Mouse (Mus musculus) kidney, embryonic 15.5 days (tissue): ENCODE measurements around the gene Aqp9. TPM values are rescaled to one million over a fixed set of nuclear protein-coding genes. Genes with fewer than 3 reads are reported as not detected.
A peak's percentile ranks its signal among the peaks of the same experiment; 100 is the strongest.

ENCODE experiments used
- ATAC-seq: fragments of 200-750 bp; cut with Nextera tagmentation; replicated peaks from 2 replicates; pipeline ENCODE4 v1.8.0; 2017; ENCODE audit warnings: moderate TSS enrichment; ENCODE audit not compliant: low FRiP score
- H3K27ac ChIP-seq: fragments of 300-500 bp; sonication (generic); 2 replicates; pipeline ENCODE4 v1.5.1; 2015; ENCODE audit warnings: mild to moderate bottlenecking, inconsistent platforms
- H3K27me3 ChIP-seq: fragments of 300-500 bp; sonication (generic); 2 replicates; pipeline ENCODE4 v1.6.1; 2015; ENCODE audit warnings: inconsistent platforms
- H3K36me3 ChIP-seq: fragments of 300-500 bp; sonication (generic); 2 replicates; pipeline ENCODE4 v1.6.1; 2015; ENCODE audit warnings: inconsistent platforms
- H3K4me1 ChIP-seq: fragments of 300-500 bp; sonication (generic); 2 replicates; pipeline ENCODE4 v1.6.1; 2015; ENCODE audit warnings: inconsistent platforms
- H3K4me2 ChIP-seq: fragments of 300-500 bp; sonication (generic); 2 replicates; pipeline ENCODE4 v1.6.1; 2015; ENCODE audit warnings: moderate library complexity, mild to moderate bottlenecking, inconsistent platforms
- H3K4me3 ChIP-seq: fragments of 300-500 bp; sonication (generic); replicated peaks from 2 replicates; pipeline ENCODE4 v1.5.1; 2015; ENCODE audit warnings: mild to moderate bottlenecking, inconsistent platforms
- H3K9ac ChIP-seq: fragments of 300-500 bp; sonication (generic); 2 replicates; pipeline ENCODE4 v1.6.1; 2015; ENCODE audit warnings: mild to moderate bottlenecking, inconsistent platforms
- H3K9me3 ChIP-seq: fragments of 300-500 bp; sonication (generic); replicated peaks from 2 replicates; pipeline ENCODE4 v1.6.1; 2016; ENCODE audit warnings: inconsistent platforms
- WGBS: fragments of 180-500 bp; shearing (Covaris S2); methylation state at CpG from one replicate; pipeline ENCODE4 v1.1.7; 2015; ENCODE audit warnings: mixed read lengths; 5-methylcytosine and 5-hydroxymethylcytosine counted together
- polyA plus RNA-seq: library from polyadenylated mRNA; unstranded; fragments of >200 nt; fragmentation: Nextera tagmentation; extraction: Ambion mirVana; gene quantifications from 2 replicates; pipeline ENCODE4 v1.2.1, GENCODE M21; 2015

Aqp9 gene
- polyA plus RNA-seq, 1 experiment from 2014 or later: 0.22 TPM

- Histone ChIP-seq H3K36me3 (no peaks in the 10 kb centered on the region), H3K27me3 (no peaks in the 10 kb centered on the region), H3K4me1 (peaks cover 6% of the 10 kb centered on the region; the same call in 1 of the 2 replicates), H3K9ac (no peak overlapping the region), H3K4me2 (peak overlapping the region; percentile 54), H3K4me3 (0 out of 2 replicates have a peak overlapping the region, but pooled peaks have one; percentile 17), H3K27ac (no peak overlapping the region), H3K9me3 (no peaks in the 10 kb centered on the region)
- peak; percentile 67; the same call in 1 of the 2 replicates for ATAC-seq
- WGBS: 7% methylated on average over 12 of the region's 12 CpGs
Measured at GRCm38 (mm10) chr9:71188647-71189415, 20.3 kb upstream of the Aqp9 start.

- 86% methylated on average over 7 of the region's 7 CpGs for WGBS
- Histone ChIP-seq H3K4me3 (no peak overlapping the region), H3K4me2 (no peak overlapping the region), H3K27me3 (no peaks in the 10 kb centered on the region), H3K4me1 (peaks cover 6% of the 10 kb centered on the region; the same call in 1 of the 2 replicates), H3K9me3 (no peaks in the 10 kb centered on the region), H3K27ac (no peak overlapping the region), H3K9ac (no peak overlapping the region), H3K36me3 (no peaks in the 10 kb centered on the region)
- ATAC-seq: no peak
Measured at GRCm38 (mm10) chr9:71187396-71187795, 18.9 kb upstream of the Aqp9 start.

GRCm38 (mm10) chr9:71185823-71186222 lies 17.3 kb upstream of the Aqp9 start:
- H3K4me2 ChIP-seq: no peak overlapping the region
- WGBS: 90% methylated on average over 2 of the region's 2 CpGs
- no peak overlapping the region for H3K9ac ChIP-seq
- ATAC-seq: no peak
- no peaks in the 10 kb centered on the region for H3K27me3 ChIP-seq
- no peaks in the 10 kb centered on the region for H3K36me3 ChIP-seq
- peaks cover 6% of the 10 kb centered on the region; the same call in 1 of the 2 replicates for H3K4me1 ChIP-seq
- H3K4me3 ChIP-seq: no peak overlapping the region
- H3K9me3 ChIP-seq: no peaks in the 10 kb centered on the region
- no peak overlapping the region for H3K27ac ChIP-seq

- Histone ChIP-seq H3K4me2 (no peak overlapping the region), H3K27ac (no peak overlapping the region), H3K4me1 (peaks cover 6% of the 10 kb centered on the region; the same call in 1 of the 2 replicates), H3K27me3 (no peaks in the 10 kb centered on the region), H3K9me3 (no peaks in the 10 kb centered on the region), H3K4me3 (no peak overlapping the region), H3K9ac (no peak overlapping the region), H3K36me3 (no peaks in the 10 kb centered on the region)
- no peak for ATAC-seq
Measured at GRCm38 (mm10) chr9:71185285-71185684, 16.8 kb upstream of the Aqp9 start.

GRCm38 (mm10) chr9:71179964-71180700 lies 11.7 kb upstream of the Aqp9 start:
- ATAC-seq: no peak

GRCm38 (mm10) chr9:71179276-71179896 lies 10.9 kb upstream of the Aqp9 start:
- no peaks in the 10 kb centered on the region for H3K9me3 ChIP-seq
- no peak overlapping the region for H3K9ac ChIP-seq
- H3K27me3 ChIP-seq: no peaks in the 10 kb centered on the region
- H3K36me3 ChIP-seq: no peaks in the 10 kb centered on the region
- no peak for ATAC-seq
- no peaks in the 10 kb centered on the region for H3K4me1 ChIP-seq
- H3K27ac ChIP-seq: no peak overlapping the region
- no peak overlapping the region for H3K4me2 ChIP-seq
- WGBS: 78% methylated on average over 6 of the region's 6 CpGs
- no peak overlapping the region for H3K4me3 ChIP-seq

More at GRCm38 (mm10) chr9:71179964-71180700, 11.7 kb upstream of the Aqp9 start:
- no peak overlapping the region for H3K27ac ChIP-seq
- no peak overlapping the region for H3K9ac ChIP-seq
- H3K4me3 ChIP-seq: no peak overlapping the region
- no peaks in the 10 kb centered on the region for H3K9me3 ChIP-seq
- H3K36me3 ChIP-seq: no peaks in the 10 kb centered on the region
- H3K4me2 ChIP-seq: no peak overlapping the region
- H3K27me3 ChIP-seq: no peaks in the 10 kb centered on the region
- no peaks in the 10 kb centered on the region for H3K4me1 ChIP-seq
- 64% methylated on average over 8 of the region's 8 CpGs for WGBS

- H3K27ac ChIP-seq: no peak overlapping the region
- no peak overlapping the region for H3K9ac ChIP-seq
- 85% methylated on average over 1 of the region's 1 CpGs for WGBS
- H3K4me1 ChIP-seq: no peaks in the 10 kb centered on the region
- no peaks in the 10 kb centered on the region for H3K9me3 ChIP-seq
- no peak overlapping the region for H3K4me3 ChIP-seq
- H3K36me3 ChIP-seq: no peaks in the 10 kb centered on the region
- no peak for ATAC-seq
- no peaks in the 10 kb centered on the region for H3K27me3 ChIP-seq
- no peak overlapping the region for H3K4me2 ChIP-seq
Measured at GRCm38 (mm10) chr9:71175686-71176085, 7.2 kb upstream of the Aqp9 start.

- no peaks in the 10 kb centered on the region for H3K27me3 ChIP-seq
- H3K4me2 ChIP-seq: no peak overlapping the region
- no peak overlapping the region for H3K9ac ChIP-seq
- no peak overlapping the region for H3K4me3 ChIP-seq
- no peak for ATAC-seq
- no peaks in the 10 kb centered on the region for H3K36me3 ChIP-seq
- no peaks in the 10 kb centered on the region for H3K4me1 ChIP-seq
- H3K9me3 ChIP-seq: no peaks in the 10 kb centered on the region
- no peak overlapping the region for H3K27ac ChIP-seq
- WGBS: 75% methylated on average over 5 of the region's 5 CpGs
Measured at GRCm38 (mm10) chr9:71174316-71174975, 6.0 kb upstream of the Aqp9 start.

GRCm38 (mm10) chr9:71173533-71173932 lies 5.1 kb upstream of the Aqp9 start:
- ATAC-seq: no peak
- H3K9me3 ChIP-seq: no peaks in the 10 kb centered on the region
- no peak overlapping the region for H3K9ac ChIP-seq
- no peak overlapping the region for H3K4me3 ChIP-seq
- H3K36me3 ChIP-seq: no peaks in the 10 kb centered on the region
- H3K4me2 ChIP-seq: no peak overlapping the region
- WGBS: 42% methylated on average over 9 of the region's 9 CpGs
- H3K27me3 ChIP-seq: no peaks in the 10 kb centered on the region
- no peak overlapping the region for H3K27ac ChIP-seq
- H3K4me1 ChIP-seq: peaks cover 3% of the 10 kb centered on the region; the same call in 1 of the 2 replicates

- no peak for ATAC-seq
- Histone ChIP-seq H3K4me3 (no peak overlapping the region), H3K4me2 (no peak overlapping the region), H3K36me3 (no peaks in the 10 kb centered on the region), H3K27me3 (no peaks in the 10 kb centered on the region), H3K4me1 (peaks cover 9% of the 10 kb centered on the region; the same call in 1 of the 2 replicates), H3K9me3 (no peaks in the 10 kb centered on the region), H3K9ac (no peak overlapping the region), H3K27ac (no peak overlapping the region)
- 47% methylated on average over 2 of the region's 2 CpGs for WGBS
Measured at GRCm38 (mm10) chr9:71167473-71168215, 838 bp downstream of the Aqp9 start.

- Histone ChIP-seq H3K36me3 (no peaks in the 10 kb centered on the region), H3K4me3 (no peak overlapping the region), H3K27ac (no peak overlapping the region), H3K4me1 (peaks cover 9% of the 10 kb centered on the region; the same call in 1 of the 2 replicates), H3K4me2 (no peak overlapping the region), H3K9ac (no peak overlapping the region), H3K9me3 (no peaks in the 10 kb centered on the region), H3K27me3 (no peaks in the 10 kb centered on the region)
- 75% methylated on average over 5 of the region's 5 CpGs for WGBS
- no peak for ATAC-seq
Measured at GRCm38 (mm10) chr9:71166871-71167465, 1.5 kb downstream of the Aqp9 start.
